In genomic region chr10:80086847-80087246, GRCm38 (mm10) we compare ENCODE assay signal across 12 mouse cellular contexts. TPM values are rescaled to one million over a fixed set of nuclear protein-coding genes. Genes with fewer than 3 reads are reported as not detected.
DNase-seq lines count a peak whose midpoint lies in the region; ATAC-seq lines count a peak whose summit lies in the region.
"Had no signal": no experiment of that assay in that cellular context is flagged by ENCODE, and none has a peak within 500 bp of the region (broad histone marks: within the 10 kb centered on the region; RNA-seq: fewer than 3 reads in every experiment).

No protein-coding gene starts in this region.

- H3K4me3 ChIP-seq in heart, embryonic 10.5 days: no peak overlapping the region
- H3K4me3 ChIP-seq in midbrain, embryonic 13.5 days (replicated peaks): no peak overlapping the region
- H3K4me3 ChIP-seq: forebrain, embryonic 13.5 days; lung, embryonic 15.5 days had no signal

- no peak overlapping the region for H3K9ac ChIP-seq in midbrain, embryonic 13.5 days (replicated peaks)
- H3K9ac ChIP-seq: forebrain, embryonic 13.5 days; lung, embryonic 15.5 days had no signal

- DNase-seq in heart, embryonic 10.5 days (ENCODE audit: low spot score): no peak
- DNase-seq in heart, adult 8-10 months (ENCODE audit: low spot score): no peak
- DNase-seq in NIH3T3 (ENCODE audit: low read depth): peak; percentile 52
- peak; percentile 81 for DNase-seq in fibroblast of lung, adult 2 months (ENCODE audit: low read depth)
- peak; percentile 49 for DNase-seq in lung, postnatal 14 days
- no peak for DNase-seq in frontal cortex, postnatal 25 days (ENCODE audit: low spot score in 2 of 2)
- DNase-seq in cerebellum, adult 9-10 months: no peak
- DNase-seq: right cerebral cortex, postnatal 25 days had no signal

- peaks cover 43% of the 10 kb centered on the region for H3K4me1 ChIP-seq in heart, embryonic 10.5 days
- no peaks in the 10 kb centered on the region for H3K4me1 ChIP-seq in midbrain, embryonic 13.5 days (replicated peaks)

- no peak overlapping the region for H3K4me2 ChIP-seq in midbrain, embryonic 13.5 days (replicated peaks)
- H3K4me2 ChIP-seq: forebrain, embryonic 13.5 days; lung, embryonic 15.5 days had no signal

- peak overlapping the region; percentile 67; the same call in 1 of the 2 replicates for H3K27ac ChIP-seq in heart, embryonic 10.5 days
- no peak overlapping the region for H3K27ac ChIP-seq in midbrain, embryonic 13.5 days
- H3K27ac ChIP-seq: forebrain, embryonic 13.5 days; lung, embryonic 15.5 days had no signal

- no peaks in the 10 kb centered on the region for H3K27me3 ChIP-seq in heart, embryonic 10.5 days (ENCODE audit: insufficient read depth, poor library complexity, severe bottlenecking)
- no peaks in the 10 kb centered on the region for H3K27me3 ChIP-seq in midbrain, embryonic 13.5 days
- H3K27me3 ChIP-seq: forebrain, embryonic 13.5 days; lung, embryonic 15.5 days had no signal

- peaks cover 56% of the 10 kb centered on the region for H3K36me3 ChIP-seq in heart, embryonic 10.5 days
- H3K36me3 ChIP-seq in midbrain, embryonic 13.5 days: peaks cover 35% of the 10 kb centered on the region

- ATAC-seq in midbrain, embryonic 13.5 days: no peak
- ATAC-seq: forebrain, embryonic 13.5 days; intestine, embryonic 16.5 days had no signal

- WGBS in heart, embryonic 10.5 days: 48% methylated on average over 3 of the region's 3 CpGs
- 82% methylated on average over 3 of the region's 3 CpGs for WGBS in midbrain, embryonic 13.5 days

- H3K9me3 ChIP-seq in heart, embryonic 10.5 days: no peaks in the 10 kb centered on the region
- H3K9me3 ChIP-seq in midbrain, embryonic 13.5 days: no peaks in the 10 kb centered on the region
- H3K9me3 ChIP-seq: forebrain, embryonic 13.5 days; lung, embryonic 15.5 days had no signal

RNA-seq across cellular contexts. Expression of gene Sbno2, which starts 18.5 kb away (rescaled TPM):
- 14.8 and 15.6 TPM in 2 replicates for polyA plus RNA-seq in heart, embryonic 10.5 days (2016; fragmentation: Nextera tagmentation; extraction: Ambion mirVana)
- total RNA-seq in heart, adult 8-10 months (2022): 10 to 100 TPM in 3 of 4 experiments, 1 to 10 TPM in 1; 9.5 to 12.0 (median 11.1) TPM
- polyA plus RNA-seq in midbrain, embryonic 13.5 days (2015; fragmentation: Nextera tagmentation; extraction: Ambion mirVana): 13.4 and 15.3 TPM in 2 replicates

RNA-seq across cellular contexts. Expression of gene Stk11, which starts 28.8 kb away (rescaled TPM):
- polyA plus RNA-seq in heart, embryonic 10.5 days (2016; fragmentation: Nextera tagmentation; extraction: Ambion mirVana): 12.4 and 17.8 TPM in 2 replicates
- total RNA-seq in heart, adult 8-10 months (2022): 100 to 1,000 TPM; 148 to 176 (median 153) TPM
- polyA plus RNA-seq in midbrain, embryonic 13.5 days (2015; fragmentation: Nextera tagmentation; extraction: Ambion mirVana): 17.7 and 20.7 TPM in 2 replicates

RNA-seq across cellular contexts. Expression of gene Gpx4, which starts 39.9 kb away (rescaled TPM):
- 767 and 797 TPM in 2 replicates for polyA plus RNA-seq in heart, embryonic 10.5 days (2016; fragmentation: Nextera tagmentation; extraction: Ambion mirVana)
- 1,000 to 10,000 TPM; 1,048 to 1,125 (median 1,067) TPM for total RNA-seq in heart, adult 8-10 months (2022)
- 498 and 532 TPM in 2 replicates for polyA plus RNA-seq in midbrain, embryonic 13.5 days (2015; fragmentation: Nextera tagmentation; extraction: Ambion mirVana)

RNA-seq across cellular contexts. Expression of gene Polr2e, which starts 47.3 kb away (rescaled TPM):
- polyA plus RNA-seq in heart, embryonic 10.5 days (2016; fragmentation: Nextera tagmentation; extraction: Ambion mirVana): 181 and 233 TPM in 2 replicates
- 100 to 1,000 TPM in 2 of 4 experiments, 10 to 100 TPM in 2; 91.7 to 106 (median 100) TPM for total RNA-seq in heart, adult 8-10 months (2022)
- polyA plus RNA-seq in midbrain, embryonic 13.5 days (2015; fragmentation: Nextera tagmentation; extraction: Ambion mirVana): 159 and 174 TPM in 2 replicates

RNA-seq across cellular contexts. Expression of gene Atp5d, which starts 51.6 kb away (rescaled TPM):
- 689 and 872 TPM in 2 replicates for polyA plus RNA-seq in heart, embryonic 10.5 days (2016; fragmentation: Nextera tagmentation; extraction: Ambion mirVana)
- total RNA-seq in heart, adult 8-10 months (2022): 1,000 to 10,000 TPM; 1,050 to 1,135 (median 1,101) TPM
- 391 and 394 TPM in 2 replicates for polyA plus RNA-seq in midbrain, embryonic 13.5 days (2015; fragmentation: Nextera tagmentation; extraction: Ambion mirVana)

Comparison
In these comparisons a context has a peak if more than half of its experiments do, and no peak if none do; other contexts are left out.
1. DNase-seq: peak in NIH3T3 (single experiment), fibroblast of lung, adult 2 months (single experiment) and lung, postnatal 14 days (single experiment); none in heart, embryonic 10.5 days (single experiment), heart, adult 8-10 months (single experiment), frontal cortex, postnatal 25 days (0 of 2) and cerebellum, adult 9-10 months (single experiment).